Mouse (Mus musculus): ENCODE data around the gene Ifna7.

Ifna7 gene

DNA sequence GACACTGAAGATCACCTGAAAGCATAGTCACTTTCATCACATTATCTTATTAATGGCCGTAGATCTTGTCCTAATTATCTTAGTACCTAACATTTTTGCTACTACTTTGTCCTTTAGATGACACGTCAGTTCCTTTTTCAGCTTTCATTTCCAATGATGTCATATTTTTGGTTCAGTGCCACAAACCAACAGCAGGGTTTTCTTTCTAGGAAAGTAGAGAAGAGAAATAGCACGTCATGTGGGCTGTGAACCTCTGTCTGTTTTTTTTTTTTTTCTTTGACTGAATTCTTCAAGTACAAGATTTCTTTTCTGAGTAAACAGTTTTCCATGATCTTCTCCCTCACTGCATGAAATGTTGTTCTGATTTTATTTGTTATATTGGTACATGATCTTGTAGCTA lies 24.0 kb downstream of the Ifna7 start:
- no peak for DNase-seq (ENCODE audit: low read depth, low spot score)

DNA sequence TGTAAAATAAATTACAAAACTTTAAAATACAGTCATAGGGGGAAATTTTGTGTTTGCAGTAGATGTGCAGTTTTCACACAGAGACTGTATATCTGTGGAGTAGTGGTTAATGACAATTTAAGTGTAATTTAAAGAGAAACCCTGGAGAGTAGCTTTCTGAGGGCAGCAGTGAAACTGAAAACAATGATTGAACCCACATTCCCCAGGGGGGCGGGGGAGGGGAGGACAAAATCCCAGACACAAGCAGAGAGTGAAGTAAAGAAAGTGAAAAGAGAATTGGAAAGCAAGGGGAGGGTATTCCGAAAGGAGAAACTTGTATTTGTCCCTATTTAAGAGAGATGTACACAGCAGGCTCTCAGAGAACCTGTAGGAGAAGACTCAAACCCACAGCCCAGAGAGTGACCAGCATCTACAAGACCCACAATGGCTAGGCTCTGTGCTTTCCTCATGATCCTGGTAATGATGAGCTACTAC lies 25.4 kb downstream of the Ifna7 start, which contains the start of gene Ifna4:
Gene Ifna4 (plus strand): TSS at position 424 of the 474 bp plus-strand sequence.
- DNase-seq (ENCODE audit: low read depth, low spot score) = no peak

DNA sequence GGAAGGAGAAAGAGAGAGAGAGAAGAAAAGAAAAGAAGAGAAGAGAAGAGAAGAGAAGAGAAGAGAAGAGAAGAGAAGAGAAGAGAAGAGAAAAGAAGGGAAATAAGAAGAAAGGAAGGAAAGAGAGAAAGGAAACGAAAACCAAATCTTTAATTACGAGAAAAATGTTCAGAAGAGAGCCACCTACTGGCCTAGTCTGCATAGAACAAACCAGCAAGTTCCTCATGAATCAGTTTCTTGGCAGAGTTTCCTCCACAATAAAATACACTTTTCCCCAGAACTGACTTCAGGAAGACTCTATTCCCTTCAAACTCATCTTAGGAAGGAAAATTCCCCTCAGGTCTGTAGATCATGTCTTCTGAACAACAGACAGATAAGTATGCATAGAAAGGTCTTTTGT lies 29.3 kb downstream of the Ifna7 start:
- DNase-seq (ENCODE audit: low read depth, low spot score) = no peak

DNA sequence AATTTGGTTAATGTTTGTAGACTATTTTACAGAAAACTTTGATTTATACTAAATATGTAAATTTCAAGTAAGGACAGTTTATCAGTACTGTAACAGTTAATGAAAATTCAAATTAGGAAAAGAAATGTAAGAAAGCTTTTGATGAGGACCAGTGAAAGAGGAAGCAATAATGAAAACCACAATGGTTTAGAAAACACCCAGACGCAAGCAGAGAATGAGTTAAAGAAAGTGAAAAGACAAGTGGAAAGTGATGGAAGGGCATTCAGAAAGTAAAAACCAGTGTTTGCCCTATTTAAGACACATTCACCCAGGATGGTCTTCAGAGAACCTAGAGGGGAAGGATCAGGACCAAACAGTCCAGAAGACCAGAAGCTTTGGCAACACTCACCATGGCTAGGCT lies 33.7 kb downstream of the Ifna7 start, which contains the start of gene Ifna1:
Gene Ifna1 (plus strand): TSS at position 390 of the 400 bp plus-strand sequence.
- DNase-seq (ENCODE audit: low read depth, low spot score) = no peak

DNA sequence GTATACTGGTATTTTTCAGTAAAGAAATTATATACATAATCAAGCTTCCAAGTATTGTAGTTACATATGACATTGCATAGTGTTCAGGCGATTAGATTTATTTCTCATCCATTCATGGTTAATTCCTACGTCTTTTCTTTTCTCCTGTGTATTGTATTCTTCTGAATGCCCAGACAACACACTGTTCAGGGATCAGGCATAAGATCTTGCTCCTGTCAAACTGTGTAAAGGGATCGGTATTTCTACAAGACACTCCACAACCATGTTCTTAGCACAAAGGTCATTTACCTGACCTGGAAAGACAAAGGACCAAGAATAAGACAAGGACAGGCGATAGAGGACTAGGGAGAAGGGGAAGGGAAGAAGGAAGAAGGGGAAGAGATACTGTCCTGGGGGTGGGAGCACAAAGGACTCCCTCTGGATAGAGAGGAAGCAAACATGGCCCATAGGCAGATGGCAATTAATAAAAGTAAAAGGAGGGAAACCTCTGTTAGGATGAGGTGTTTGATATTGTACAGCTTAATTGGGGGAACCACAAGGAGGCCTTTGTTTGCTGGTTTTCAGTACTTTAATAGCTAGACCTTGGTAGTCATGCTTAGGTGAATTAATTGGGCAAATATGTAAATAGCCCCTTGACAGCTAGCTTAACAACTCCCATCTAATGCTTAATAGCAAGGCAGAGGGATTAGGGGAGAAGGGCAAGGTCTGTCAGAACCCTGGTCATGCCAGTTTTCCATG lies 35.2 kb downstream of the Ifna7 start:
- DNase-seq (ENCODE audit: low read depth, low spot score) = no peak

DNA sequence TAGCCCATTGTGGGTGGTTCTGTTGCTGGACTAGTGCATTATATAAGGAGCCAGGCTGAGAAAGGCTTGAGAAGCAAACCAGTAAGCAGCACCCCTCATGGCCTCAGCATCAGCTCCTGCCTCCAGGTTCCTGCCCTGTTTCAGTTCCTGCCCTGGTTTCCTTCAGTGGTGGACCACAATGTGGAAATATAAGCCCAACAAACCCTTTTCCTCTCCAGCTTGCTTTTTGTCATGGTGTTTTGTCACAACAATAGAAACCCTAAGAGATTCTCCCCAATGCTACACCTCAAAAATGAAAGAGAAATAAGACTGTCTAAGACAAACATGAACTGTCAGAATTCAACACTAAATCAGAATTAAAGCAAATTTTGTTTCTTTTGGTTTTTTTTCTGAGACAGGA lies 43.2 kb downstream of the Ifna7 start:
- DNase-seq (ENCODE audit: low read depth, low spot score) = no peak

DNA sequence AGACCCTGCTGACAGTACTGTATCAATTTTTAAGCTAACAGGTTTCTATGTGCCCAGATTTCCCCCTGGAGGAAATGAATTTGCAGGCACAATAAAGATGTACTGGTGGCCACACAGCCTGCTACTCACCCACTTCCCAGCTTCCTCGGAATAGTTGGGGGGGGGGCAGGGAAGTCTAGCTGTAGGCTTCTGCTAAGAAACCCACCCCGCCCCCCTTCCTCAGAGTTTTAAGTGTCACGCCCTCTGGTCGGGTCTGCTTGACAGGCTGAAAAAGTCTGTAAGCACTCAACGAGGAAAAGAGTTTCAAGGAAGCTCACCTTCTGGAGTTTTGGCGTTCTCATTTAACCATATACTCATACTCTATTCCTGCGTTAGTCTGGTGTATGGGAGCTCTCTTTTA lies 47.3 kb downstream of the Ifna7 start:
- DNase-seq (ENCODE audit: low read depth, low spot score) = peak; percentile 72

DNA sequence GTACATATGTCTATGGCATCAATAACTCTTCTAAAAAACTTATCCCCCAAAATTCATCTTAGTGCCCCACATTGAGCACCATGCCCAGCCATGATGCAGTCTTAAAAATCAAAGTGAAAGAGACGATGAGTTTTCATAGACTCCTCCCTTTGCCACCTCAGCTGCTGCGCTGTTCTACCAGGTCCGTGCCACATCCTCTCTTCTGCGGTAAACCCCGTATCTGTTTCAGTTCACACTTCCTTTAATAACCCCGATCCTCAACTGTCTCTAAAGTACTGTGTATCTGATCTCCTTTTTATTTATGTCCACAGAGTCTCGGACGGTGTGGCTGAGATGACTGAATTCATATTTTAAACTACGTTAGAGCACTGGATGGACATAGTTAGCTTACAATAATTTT lies 48.6 kb downstream of the Ifna7 start:
- no peak for DNase-seq (ENCODE audit: low read depth, low spot score)

DNA sequence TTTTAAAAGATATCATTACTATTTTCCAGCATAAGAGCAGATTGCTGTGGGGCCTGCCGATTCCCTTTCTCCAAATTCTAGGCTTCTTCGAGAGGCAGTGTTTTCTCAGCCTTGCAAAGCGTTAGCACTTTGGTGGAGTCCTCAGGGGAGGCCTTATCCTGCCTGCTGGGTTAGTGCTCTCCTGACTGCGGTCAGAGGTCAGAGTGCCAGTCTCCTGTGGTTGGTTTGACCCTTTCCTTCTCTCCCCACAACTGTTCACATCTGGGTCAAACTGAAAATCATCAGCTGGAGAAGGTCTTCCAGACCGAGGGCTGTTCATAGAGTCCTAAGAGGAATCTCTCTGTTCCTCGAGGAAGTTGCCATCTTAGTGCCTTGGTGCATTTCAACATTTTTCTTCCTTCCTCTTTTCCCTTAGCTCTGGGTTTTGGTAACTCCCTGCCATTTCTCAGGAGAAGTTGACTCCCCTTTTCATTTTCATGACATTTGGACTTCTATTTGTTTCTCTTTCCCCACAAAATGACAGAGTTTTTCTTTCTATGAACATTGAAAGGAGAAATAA lies 49.1 kb downstream of the Ifna7 start:
- no peak for DNase-seq (ENCODE audit: low read depth, low spot score)
